Mouse (Mus musculus): ENCODE data around the gene Nutf2-ps1.
A peak's percentile ranks its signal among the peaks of the same experiment; 100 is the strongest.
"Not testable (repeated sequence)": the region's sequence is repeated elsewhere in the genome, so short reads cannot be mapped to it uniquely, and the experiment has no call there.

The Nutf2-ps1 gene

GRCm38 (mm10) chr19:53588968-53589367 is at the start of gene Nutf2-ps1:
Gene Nutf2-ps1 (minus strand): TSS chr19:53589068.
- DNase-seq (ENCODE audit: extremely low read depth, low read depth) = not testable (repeated sequence)

- peak; percentile 41 for DNase-seq (ENCODE audit: extremely low read depth, low read depth)
These were observed 49.2 kb upstream of the Nutf2-ps1 start for GRCm38 (mm10) chr19:53638041-53638440.

- DNase-seq (ENCODE audit: extremely low read depth, low read depth) = no peak
These were observed 32.8 kb upstream of the Nutf2-ps1 start for GRCm38 (mm10) chr19:53621681-53622080.

GRCm38 (mm10) chr19:53608921-53609320 is 20.1 kb upstream of the Nutf2-ps1 start:
- DNase-seq (ENCODE audit: extremely low read depth, low read depth) = no peak

- no peak for DNase-seq (ENCODE audit: extremely low read depth, low read depth)
These were observed 12.4 kb upstream of the Nutf2-ps1 start for GRCm38 (mm10) chr19:53601363-53601655.

GRCm38 (mm10) chr19:53600549-53601362 is 11.9 kb upstream of the Nutf2-ps1 start:
- DNase-seq (ENCODE audit: extremely low read depth, low read depth) = peak; percentile 50

GRCm38 (mm10) chr19:53599757-53600539 is 11.1 kb upstream of the Nutf2-ps1 start, which contains the start of gene Smc3:
Gene Smc3 (plus strand): TSS chr19:53600398.
- DNase-seq (ENCODE audit: extremely low read depth, low read depth) = peak; percentile 96

- no peak for DNase-seq (ENCODE audit: extremely low read depth, low read depth)
These were observed 8.0 kb upstream of the Nutf2-ps1 start for GRCm38 (mm10) chr19:53596723-53597474.

- DNase-seq (ENCODE audit: extremely low read depth, low read depth) = not testable (repeated sequence)
These were observed 1.2 kb downstream of the Nutf2-ps1 start for GRCm38 (mm10) chr19:53587686-53588085.

GRCm38 (mm10) chr19:53580271-53580670 is 8.6 kb downstream of the Nutf2-ps1 start:
- not testable (repeated sequence) for DNase-seq (ENCODE audit: extremely low read depth, low read depth)

- peak; percentile 62 for DNase-seq (ENCODE audit: extremely low read depth, low read depth)
These were observed 10.1 kb downstream of the Nutf2-ps1 start for GRCm38 (mm10) chr19:53578597-53579252.

GRCm38 (mm10) chr19:53577025-53577800 is 11.7 kb downstream of the Nutf2-ps1 start:
- no peak for DNase-seq (ENCODE audit: extremely low read depth, low read depth)

GRCm38 (mm10) chr19:53576061-53576460 is 12.8 kb downstream of the Nutf2-ps1 start:
- DNase-seq (ENCODE audit: extremely low read depth, low read depth) = no peak

- DNase-seq (ENCODE audit: extremely low read depth, low read depth) = no peak
These were observed 13.4 kb downstream of the Nutf2-ps1 start for GRCm38 (mm10) chr19:53575296-53576010.

- no peak for DNase-seq (ENCODE audit: extremely low read depth, low read depth)
These were observed 14.3 kb downstream of the Nutf2-ps1 start for GRCm38 (mm10) chr19:53574546-53574945.

GRCm38 (mm10) chr19:53574131-53574530 is 14.7 kb downstream of the Nutf2-ps1 start:
- no peak for DNase-seq (ENCODE audit: extremely low read depth, low read depth)

GRCm38 (mm10) chr19:53573151-53573550 is 15.7 kb downstream of the Nutf2-ps1 start:
- DNase-seq (ENCODE audit: extremely low read depth, low read depth) = no peak

GRCm38 (mm10) chr19:53572607-53573006 is 16.3 kb downstream of the Nutf2-ps1 start:
- DNase-seq (ENCODE audit: extremely low read depth, low read depth) = no peak

- DNase-seq (ENCODE audit: extremely low read depth, low read depth) = no peak
These were observed 17.1 kb downstream of the Nutf2-ps1 start for GRCm38 (mm10) chr19:53571501-53572428.

All from MEL-GATA-1-ER (cell line).